Mouse (Mus musculus) midbrain, embryonic 13.5 days (tissue): Measurements from ENCODE around the gene Blvrb. TPM values are rescaled to one million over a fixed set of nuclear protein-coding genes. Genes with fewer than 3 reads are reported as not detected.
A peak's percentile ranks its signal among the peaks of the same experiment; 100 is the strongest.

ENCODE experiments used
- ATAC-seq: fragments of 200-750 bp; cut with Nextera tagmentation; 2 replicates; pipeline ENCODE4 v1.8.0; 2017; ENCODE audit warnings: mild to moderate bottlenecking, moderate TSS enrichment, moderate library complexity
- H3K27ac ChIP-seq: fragments of 300-500 bp; sonication (generic); 2 replicates; pipeline ENCODE4 v1.5.1; 2015; ENCODE audit warnings: inconsistent platforms, mild to moderate bottlenecking, moderate library complexity
- H3K27me3 ChIP-seq: fragments of 300-500 bp; sonication (generic); 2 replicates; pipeline ENCODE4 v1.6.1; 2015; ENCODE audit warnings: mild to moderate bottlenecking, inconsistent platforms
- H3K36me3 ChIP-seq: fragments of 300-500 bp; sonication (generic); 2 replicates; pipeline ENCODE4 v1.6.1; 2015; ENCODE audit warnings: mild to moderate bottlenecking, inconsistent platforms
- H3K4me1 ChIP-seq: fragments of 300-500 bp; sonication (generic); replicated peaks from 2 replicates; pipeline ENCODE4 v1.6.1; 2015; ENCODE audit warnings: inconsistent platforms
- H3K4me2 ChIP-seq: fragments of 300-500 bp; sonication (generic); replicated peaks from 2 replicates; pipeline ENCODE4 v1.6.1; 2015; ENCODE audit warnings: moderate library complexity, mild to moderate bottlenecking, inconsistent platforms
- H3K4me3 ChIP-seq: fragments of 300-500 bp; sonication (generic); replicated peaks from 2 replicates; pipeline ENCODE4 v1.5.1; 2015; ENCODE audit warnings: mild to moderate bottlenecking, inconsistent platforms
- H3K9ac ChIP-seq: fragments of 300-500 bp; sonication (generic); replicated peaks from 2 replicates; pipeline ENCODE4 v1.6.1; 2015; ENCODE audit warnings: mild to moderate bottlenecking, inconsistent platforms
- H3K9me3 ChIP-seq: fragments of 300-500 bp; sonication (generic); 2 replicates; pipeline ENCODE4 v1.6.1; 2016; ENCODE audit warnings: mild to moderate bottlenecking, inconsistent platforms
- WGBS: fragments of 180-500 bp; shearing (Covaris S2); methylation state at CpG from one replicate; pipeline ENCODE4 v1.1.7; 2015; 5-methylcytosine and 5-hydroxymethylcytosine counted together
- polyA plus RNA-seq: library from polyadenylated mRNA; unstranded; fragments of >200 nt; fragmentation: Nextera tagmentation; extraction: Ambion mirVana; gene quantifications from 2 replicates; pipeline ENCODE4 v1.2.1, GENCODE M21; 2015

Gene Blvrb
- polyA plus RNA-seq, 1 experiment from 2014 or later, result 16.1 TPM

DNA sequence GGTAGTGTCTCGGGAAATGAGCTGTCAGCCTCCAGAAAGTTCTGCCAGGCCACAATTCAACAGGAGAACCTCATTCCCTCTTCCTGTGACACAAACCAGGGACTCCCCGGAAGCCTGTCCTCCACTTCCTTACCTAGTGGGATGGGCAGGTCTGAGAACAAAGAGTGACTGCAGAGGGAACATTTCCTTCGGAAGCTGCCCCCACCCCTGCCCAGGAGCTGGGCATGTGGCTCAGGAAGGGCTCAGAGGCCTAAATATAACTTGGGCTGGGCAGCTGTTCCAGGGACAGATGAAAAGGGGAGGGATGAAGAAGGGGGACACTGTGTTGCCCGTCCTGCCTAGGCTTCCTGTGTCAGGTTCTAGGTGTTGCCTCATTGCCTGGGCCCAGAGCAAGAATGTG, 53.8 kb downstream of the Blvrb start:
- Histone ChIP-seq H3K9ac (no peak overlapping the region), H3K27me3 (no peaks in the 10 kb centered on the region), H3K36me3 (no peaks in the 10 kb centered on the region), H3K4me3 (no peak overlapping the region), H3K27ac (no peak overlapping the region), H3K9me3 (no peaks in the 10 kb centered on the region), H3K4me1 (no peaks in the 10 kb centered on the region), H3K4me2 (no peak overlapping the region)
- no peak for ATAC-seq
- WGBS, result 70% methylated on average over 4 of the region's 4 CpGs

DNA sequence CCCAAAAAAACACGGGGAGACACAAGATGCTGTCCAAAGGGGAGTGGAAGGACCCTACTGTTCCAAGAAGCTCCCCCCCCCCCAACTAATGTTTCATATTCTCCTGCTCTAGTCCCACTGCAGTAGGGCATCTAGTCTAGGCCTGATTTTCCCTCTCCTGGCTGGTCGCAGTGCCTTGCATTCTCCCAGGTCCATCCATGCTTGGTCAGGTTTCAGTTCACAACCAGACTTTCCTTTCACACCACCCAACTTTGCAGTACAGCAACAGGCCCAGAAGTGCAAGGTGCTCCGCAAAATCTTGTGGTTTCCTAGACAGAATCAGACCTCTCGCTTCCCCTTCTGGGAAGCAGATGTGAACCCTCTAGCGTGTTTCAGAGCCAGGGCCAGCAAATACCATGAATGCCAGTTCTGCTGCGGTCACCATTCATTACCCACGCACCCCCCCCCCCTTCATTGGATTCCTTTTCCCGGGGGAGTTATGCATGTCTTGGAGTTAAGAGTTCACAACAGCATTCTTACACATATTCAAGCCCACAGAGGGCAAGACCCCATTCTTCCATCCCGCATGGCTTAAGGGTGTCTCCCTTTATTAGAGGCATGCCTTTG, 59.1 kb downstream of the Blvrb start:
- Histone ChIP-seq H3K27me3 (no peaks in the 10 kb centered on the region), H3K27ac (no peak overlapping the region), H3K4me3 (peak overlapping the region; percentile 55), H3K4me2 (peak overlapping the region; percentile 61), H3K9me3 (no peaks in the 10 kb centered on the region), H3K36me3 (no peaks in the 10 kb centered on the region), H3K9ac (no peak overlapping the region), H3K4me1 (peaks cover 10% of the 10 kb centered on the region; the same call in 1 of the 2 replicates)
- ATAC-seq, result no peak
- WGBS, result 51% methylated on average over 9 of the region's 9 CpGs

DNA sequence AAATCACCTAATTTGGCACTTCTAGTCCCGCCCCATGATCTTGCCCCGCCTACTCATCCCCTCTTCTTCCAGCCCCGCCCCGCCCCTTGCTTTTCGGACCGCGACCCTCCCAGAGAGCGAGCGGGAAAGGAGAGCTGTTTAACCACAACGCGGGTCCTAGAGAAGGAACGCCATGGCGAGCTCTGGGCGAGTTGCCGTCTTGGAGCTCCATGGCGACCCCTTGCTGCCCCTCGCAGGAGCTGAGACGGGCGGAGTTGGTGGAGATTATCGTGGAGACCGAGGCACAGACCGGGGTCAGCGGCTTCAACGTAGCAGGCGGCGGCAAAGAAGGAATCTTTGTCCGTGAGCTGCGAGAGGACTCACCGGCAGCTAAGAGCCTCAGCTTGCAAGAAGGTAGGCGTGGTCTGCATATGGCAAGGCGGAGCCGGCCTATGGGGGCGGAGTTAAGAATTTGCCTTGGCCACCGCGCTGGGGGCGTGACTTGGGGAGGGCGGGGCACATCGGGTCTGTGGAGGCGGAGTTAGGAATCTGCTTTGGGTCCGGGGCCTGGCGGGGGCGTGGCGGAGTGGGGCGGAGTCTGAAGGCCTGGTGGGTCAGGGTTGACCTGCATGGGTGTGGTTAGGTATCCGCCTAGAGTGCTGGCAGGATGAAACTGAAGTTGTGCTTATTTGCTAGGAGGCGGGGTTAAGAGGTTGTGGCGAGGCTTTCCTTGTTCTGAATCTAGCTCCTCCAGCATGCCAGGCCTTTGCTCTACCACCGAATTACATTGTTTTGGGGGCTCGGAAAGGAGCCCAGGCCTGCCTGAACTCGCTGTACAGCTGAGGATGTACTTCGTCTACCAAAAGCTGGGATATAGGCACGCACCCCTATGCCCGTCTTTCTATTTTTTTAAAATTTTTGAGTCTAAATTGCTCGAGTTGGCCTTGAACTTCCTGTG, 60.2 kb downstream of the Blvrb start:
- Histone ChIP-seq H3K27me3 (no peaks in the 10 kb centered on the region), H3K9me3 (no peaks in the 10 kb centered on the region), H3K9ac (peak overlapping the region; percentile 66), H3K4me3 (peak overlapping the region; percentile 55), H3K27ac (peak overlapping the region; percentile 94), H3K4me2 (peak overlapping the region; percentile 61), H3K36me3 (no peaks in the 10 kb centered on the region), H3K4me1 (peaks cover 10% of the 10 kb centered on the region; the same call in 1 of the 2 replicates)
- ATAC-seq, result peak; percentile 86
- under 1% methylated on average over 54 of the region's 54 CpGs for WGBS

DNA sequence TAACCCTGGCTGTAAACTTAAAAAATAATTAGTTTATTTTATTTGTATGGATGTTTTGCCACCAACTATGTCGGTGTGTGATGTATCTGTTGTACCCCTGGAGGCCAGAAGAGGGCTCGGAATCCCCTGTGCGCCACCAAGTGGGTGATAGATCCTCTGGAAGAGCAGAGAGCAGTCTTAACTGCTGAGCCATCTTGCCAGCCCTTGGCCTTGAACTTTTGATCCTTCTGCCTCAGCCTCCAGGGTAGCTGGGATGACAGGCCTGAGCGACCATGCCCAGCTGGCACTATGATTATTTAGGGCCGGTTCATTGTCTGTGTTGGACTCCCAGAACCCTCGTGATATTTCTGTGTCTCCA, 60.8 kb downstream of the Blvrb start:
- peaks cover 10% of the 10 kb centered on the region; the same call in 1 of the 2 replicates for H3K4me1 ChIP-seq
- H3K9me3 ChIP-seq, result no peaks in the 10 kb centered on the region
- no peaks in the 10 kb centered on the region for H3K27me3 ChIP-seq
- H3K4me3 ChIP-seq, result peak overlapping the region; percentile 55
- peak; percentile 27 for ATAC-seq
- no peak overlapping the region for H3K9ac ChIP-seq
- 23% methylated on average over 6 of the region's 6 CpGs for WGBS
- H3K36me3 ChIP-seq, result no peaks in the 10 kb centered on the region
- peak overlapping the region; percentile 94 for H3K27ac ChIP-seq
- H3K4me2 ChIP-seq, result peak overlapping the region; percentile 61

DNA sequence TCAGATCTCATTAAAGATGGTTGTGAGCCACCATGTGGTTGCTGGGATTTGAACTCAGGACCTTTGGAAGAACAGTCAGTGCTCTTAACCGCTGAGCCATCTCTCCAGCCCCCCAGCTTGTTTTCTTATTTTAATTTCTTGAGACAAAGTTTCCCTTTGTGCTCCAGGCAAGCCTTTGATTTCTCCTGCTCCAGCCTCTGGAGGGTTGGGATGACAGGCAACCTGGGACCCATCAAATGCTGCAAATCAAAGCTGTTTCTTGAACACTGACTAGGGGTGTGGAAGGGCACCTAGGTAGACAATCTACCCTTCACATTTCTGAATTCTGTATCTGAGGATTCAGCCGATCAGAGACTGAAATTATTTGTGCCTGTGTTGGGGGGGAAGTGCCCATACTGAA, 63.0 kb downstream of the Blvrb start:
- WGBS, result 84% methylated on average over 2 of the region's 2 CpGs
- Histone ChIP-seq H3K27ac (no peak overlapping the region), H3K27me3 (no peaks in the 10 kb centered on the region), H3K4me3 (no peak overlapping the region), H3K9me3 (no peaks in the 10 kb centered on the region), H3K4me1 (peaks cover 10% of the 10 kb centered on the region; the same call in 1 of the 2 replicates), H3K9ac (no peak overlapping the region), H3K4me2 (no peak overlapping the region), H3K36me3 (no peaks in the 10 kb centered on the region)
- ATAC-seq, result no peak

DNA sequence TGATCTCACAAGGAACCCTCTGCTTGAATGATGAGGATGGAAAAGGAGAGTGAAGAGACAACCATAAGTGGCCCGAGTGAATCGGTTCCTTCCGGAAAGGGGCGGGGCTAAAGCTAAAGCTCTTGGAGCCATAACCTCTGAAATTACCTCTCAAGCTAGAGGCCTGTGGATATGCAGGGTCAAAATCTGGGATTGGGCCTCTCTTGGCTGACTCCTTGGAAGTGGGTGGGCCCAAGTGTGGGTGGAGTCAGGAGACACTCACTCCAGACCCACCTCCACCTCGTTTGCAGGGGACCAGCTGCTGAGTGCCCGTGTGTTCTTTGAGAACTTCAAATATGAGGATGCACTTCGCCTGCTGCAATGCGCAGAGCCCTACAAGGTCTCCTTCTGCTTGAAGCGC, 67.2 kb downstream of the Blvrb start:
- H3K4me2 ChIP-seq, result no peak overlapping the region
- no peak overlapping the region for H3K27ac ChIP-seq
- no peaks in the 10 kb centered on the region for H3K9me3 ChIP-seq
- 85% methylated on average over 9 of the region's 9 CpGs for WGBS
- no peaks in the 10 kb centered on the region; the same call in 1 of the 2 replicates for H3K36me3 ChIP-seq
- no peak overlapping the region for H3K9ac ChIP-seq
- no peaks in the 10 kb centered on the region for H3K27me3 ChIP-seq
- H3K4me3 ChIP-seq, result no peak overlapping the region
- no peaks in the 10 kb centered on the region for H3K4me1 ChIP-seq
- ATAC-seq, result no peak

Other genes starting within 250 kb of the Blvrb start
- gene Itpkc, start 219.3 kb upstream of the Blvrb start, polyA plus RNA-seq, result 6.7 and 7.6 TPM in 2 replicates
- gene Coq8b, start 215.0 kb upstream of the Blvrb start, polyA plus RNA-seq, result 25.3 and 25.5 TPM in 2 replicates
- 39.4 and 51.6 TPM in 2 replicates for gene Numbl, start 189.5 kb upstream of the Blvrb start, polyA plus RNA-seq
- 8.0 and 9.1 TPM in 2 replicates for gene Ltbp4, start 110.3 kb upstream of the Blvrb start, polyA plus RNA-seq
- gene Shkbp1, start 92.0 kb upstream of the Blvrb start, polyA plus RNA-seq, result 67.2 and 84.3 TPM in 2 replicates
- 0.53 TPM in 1 of 2 replicates, not detected in the other for gene Gm20479, start 90.6 kb upstream of the Blvrb start, polyA plus RNA-seq
- 1.1 and 2.2 TPM in 2 replicates for gene Sptbn4, start 292 bp upstream of the Blvrb start, polyA plus RNA-seq
- gene Sertad3, start 25.8 kb downstream of the Blvrb start, polyA plus RNA-seq, result 12.4 and 12.6 TPM in 2 replicates
- gene Sertad1, start 38.9 kb downstream of the Blvrb start, polyA plus RNA-seq, result 8.2 and 8.5 TPM in 2 replicates
- gene Prx, start 51.3 kb downstream of the Blvrb start, polyA plus RNA-seq, result 1.2 and 1.6 TPM in 2 replicates
- 0.37 and 0.52 TPM in 2 replicates for gene Hipk4, start 75.3 kb downstream of the Blvrb start, polyA plus RNA-seq
- gene Pld3, start 105.2 kb downstream of the Blvrb start, polyA plus RNA-seq, result 107 and 110 TPM in 2 replicates
- gene 2310022A10Rik, start 105.3 kb downstream of the Blvrb start, polyA plus RNA-seq, result 34.6 and 36.6 TPM in 2 replicates
- gene Akt2, start 143.6 kb downstream of the Blvrb start, polyA plus RNA-seq, result 64.3 and 67.4 TPM in 2 replicates
- gene Ttc9b, start 205.9 kb downstream of the Blvrb start, polyA plus RNA-seq, result 37.0 and 40.5 TPM in 2 replicates
- gene Map3k10, start 226.6 kb downstream of the Blvrb start, polyA plus RNA-seq, result 11.0 and 12.7 TPM in 2 replicates
- gene Zfp607b, start 241.4 kb downstream of the Blvrb start, polyA plus RNA-seq, result 12.8 and 13.2 TPM in 2 replicates